Mouse (Mus musculus) forebrain, embryonic 15.5 days (tissue): Measurements from ENCODE around the gene Taar9. TPM values are rescaled to one million over a fixed set of nuclear protein-coding genes. Genes with fewer than 3 reads are reported as not detected.

ENCODE experiments used
- polyA plus RNA-seq: library from polyadenylated mRNA; unstranded; fragments of >200 nt; fragmentation: Nextera tagmentation; extraction: Ambion mirVana; gene quantifications from 2 replicates; pipeline ENCODE4 v1.2.1, GENCODE M21; 2015

Gene Taar9
- polyA plus RNA-seq, 1 experiment from 2014 or later = not detected

Other genes with a start within 250 kb of the Taar9 start
- gene Vnn1, start 214.8 kb downstream of the Taar9 start, polyA plus RNA-seq = 0.13 and 0.19 TPM in 2 replicates
- gene Taar1, start 189.2 kb downstream of the Taar9 start, polyA plus RNA-seq = not detected in 2 replicates
- gene Taar2, start 171.0 kb downstream of the Taar9 start, polyA plus RNA-seq = not detected in 2 replicates
- not detected in 2 replicates for gene Taar3, start 160.0 kb downstream of the Taar9 start, polyA plus RNA-seq
- gene Taar4, start 149.0 kb downstream of the Taar9 start, polyA plus RNA-seq = not detected in 2 replicates
- gene Taar5, start 138.8 kb downstream of the Taar9 start, polyA plus RNA-seq = not detected in 2 replicates
- gene Taar6, start 123.9 kb downstream of the Taar9 start, polyA plus RNA-seq = not detected in 2 replicates
- not detected in 2 replicates for gene Taar7a, start 116.1 kb downstream of the Taar9 start, polyA plus RNA-seq
- not detected in 2 replicates for gene Taar7b, start 109.6 kb downstream of the Taar9 start, polyA plus RNA-seq
- gene Taar7d, start 82.3 kb downstream of the Taar9 start, polyA plus RNA-seq = not detected in 2 replicates
- not detected in 2 replicates for gene Taar7e, start 71.9 kb downstream of the Taar9 start, polyA plus RNA-seq
- gene Taar7f, start 60.0 kb downstream of the Taar9 start, polyA plus RNA-seq = not detected in 2 replicates
- gene Taar8a, start 33.0 kb downstream of the Taar9 start, polyA plus RNA-seq = not detected in 2 replicates
- gene Taar8b, start 17.2 kb downstream of the Taar9 start, polyA plus RNA-seq = not detected in 2 replicates
- not detected in 2 replicates for gene Taar8c, start 7.6 kb downstream of the Taar9 start, polyA plus RNA-seq
- gene Stx7, start 39.8 kb upstream of the Taar9 start, polyA plus RNA-seq = 252 and 275 TPM in 2 replicates
- 2.4 and 2.8 TPM in 2 replicates for gene Moxd1, start 114.0 kb upstream of the Taar9 start, polyA plus RNA-seq